Mouse (Mus musculus): Measurements from ENCODE around the gene Shf. TPM values are rescaled to one million over a fixed set of nuclear protein-coding genes. Genes with fewer than 3 reads are reported as not detected.

Shf gene
- total and polyA plus RNA-seq, 3 experiments: 3.5 to 5.6 (median 5.3) TPM

DNA sequence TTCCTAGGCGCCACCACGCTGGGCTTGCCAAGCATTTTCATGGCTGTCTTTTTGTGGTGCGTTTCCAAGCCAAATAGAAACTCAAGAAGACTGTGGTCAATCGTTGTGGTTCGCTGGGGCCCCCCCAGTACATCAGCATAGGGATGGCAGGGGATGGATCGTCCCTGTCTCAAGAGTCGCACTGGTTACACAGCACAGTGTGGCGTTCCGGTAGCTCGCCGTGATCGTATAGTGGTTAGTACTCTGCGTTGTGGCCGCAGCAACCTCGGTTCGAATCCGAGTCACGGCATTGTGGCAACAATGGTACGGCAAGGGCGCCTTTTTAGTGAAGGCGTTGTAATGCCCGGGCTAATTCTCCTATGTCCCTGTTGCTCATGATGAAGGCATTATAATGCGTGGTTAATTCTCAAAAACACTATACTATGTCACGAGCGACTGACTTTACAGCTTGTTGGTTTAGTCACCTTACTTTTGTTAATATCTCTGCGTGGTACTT is 8.8 kb upstream of the Shf start:
- Histone ChIP-seq H3K9ac (ENCODE audit: low read depth, low read length) (peak overlapping the region; percentile 53), H3K27ac (peak overlapping the region; percentile 92), H3K27me3 (ENCODE audit: control insufficient read depth, insufficient read depth, low read length) (no peaks in the 10 kb centered on the region), H3K79me2 (replicated peaks; ENCODE audit: control insufficient read depth, insufficient read depth, low read length) (no peaks in the 10 kb centered on the region), H3K4me3 (peak overlapping the region; percentile 86), H3K4me1 (ENCODE audit: control insufficient read depth, insufficient read depth, low read length) (peaks cover 10% of the 10 kb centered on the region), H3K36me3 (ENCODE audit: control insufficient read depth, insufficient read depth, low read length) (no peaks in the 10 kb centered on the region)
- under 1% methylated on average over 26 of the region's 26 CpGs for WGBS
- DNase-seq: peak; percentile 83 to 85
- intact Hi-C loops (cut with DNase I): loop anchor here (1.0 to 10.0 kb wide), 3 partner anchors 29 to 367 kb away; no protein-coding TSS in a partner anchor
- TF ChIP-seq EP300 (IDR thresholded peaks at IDR 0.05; ENCODE audit: insufficient read depth, low read depth, low read length) (peak; percentile 84; the same call in 1 of the 2 replicates), POLR2A (IDR thresholded peaks at IDR 0.05; ENCODE audit: insufficient read depth, low read depth, low read length) (no peak), CTCF (IDR thresholded peaks at IDR 0.05) (no peak)

DNA sequence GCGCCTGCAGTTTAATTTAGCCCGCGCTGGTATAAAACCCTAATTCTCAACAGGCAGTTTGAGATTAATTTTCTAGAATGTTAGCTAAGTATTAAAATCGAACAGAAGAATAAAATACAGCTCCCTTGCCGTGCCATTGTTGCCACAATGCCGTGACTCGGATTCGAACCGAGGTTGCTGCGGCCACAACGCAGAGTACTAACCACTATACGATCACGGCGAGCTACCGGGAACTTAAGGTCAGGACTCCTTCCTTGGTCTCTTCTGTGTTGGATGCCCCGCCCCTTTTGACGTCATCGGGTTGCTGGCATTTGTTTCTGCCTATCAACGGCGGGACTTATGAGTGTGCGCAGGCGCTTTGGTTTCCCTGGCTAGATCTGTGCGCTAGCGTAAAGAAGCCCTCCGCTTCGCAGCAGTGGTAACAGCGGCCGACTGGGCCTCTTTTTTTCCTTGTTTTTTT is 8.3 kb upstream of the Shf start:
- no peaks in the 10 kb centered on the region for H3K79me2 ChIP-seq (replicated peaks; ENCODE audit: control insufficient read depth, insufficient read depth, low read length)
- WGBS: under 1% methylated on average over 28 of the region's 28 CpGs
- no peaks in the 10 kb centered on the region for H3K36me3 ChIP-seq (ENCODE audit: control insufficient read depth, insufficient read depth, low read length)
- DNase-seq: peak; percentile 95 to 97
- H3K9ac ChIP-seq (ENCODE audit: low read depth, low read length): no peak overlapping the region
- peak overlapping the region; percentile 92 for H3K27ac ChIP-seq
- no peak for TF ChIP-seq CTCF (IDR thresholded peaks at IDR 0.05)
- peak; percentile 91 for TF ChIP-seq POLR2A (IDR thresholded peaks at IDR 0.05; ENCODE audit: insufficient read depth, low read depth, low read length)
- TF ChIP-seq EP300 (IDR thresholded peaks at IDR 0.05; ENCODE audit: insufficient read depth, low read depth, low read length): peak; percentile 81; the same call in 1 of the 2 replicates
- H3K4me3 ChIP-seq: peak overlapping the region; percentile 86
- H3K4me1 ChIP-seq (ENCODE audit: control insufficient read depth, insufficient read depth, low read length): peaks cover 10% of the 10 kb centered on the region
- intact Hi-C loops (cut with DNase I): loop anchor here (5.0 to 10.0 kb wide), 2 partner anchors 135 to 368 kb away; no protein-coding TSS in a partner anchor
- H3K27me3 ChIP-seq (ENCODE audit: control insufficient read depth, insufficient read depth, low read length): no peaks in the 10 kb centered on the region

DNA sequence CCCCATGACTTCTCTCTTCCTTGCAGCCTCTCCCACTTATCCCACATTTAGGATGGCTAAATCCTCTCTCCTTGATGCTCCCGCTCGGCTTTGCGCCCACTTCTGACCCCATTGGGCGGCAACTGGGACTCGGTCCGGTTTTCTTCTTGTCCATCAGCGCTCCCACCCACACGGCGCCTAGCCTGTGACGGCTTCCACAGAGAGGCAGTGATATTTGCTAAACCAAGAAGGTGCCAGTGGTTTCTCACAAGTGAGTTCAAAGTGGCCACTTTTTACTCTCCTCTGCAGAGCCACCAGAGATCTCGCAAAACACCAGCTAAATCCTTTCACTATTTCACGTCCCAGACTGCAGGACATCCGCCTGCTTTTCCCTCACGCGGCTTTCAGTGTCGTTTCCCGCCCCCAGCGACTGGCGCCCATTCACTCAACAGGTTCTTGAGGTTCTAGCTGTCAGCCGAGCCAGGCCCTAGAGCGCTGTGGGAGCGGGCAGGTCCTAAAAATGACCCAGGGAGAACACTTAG is 7.1 kb upstream of the Shf start:
- under 1% methylated on average over 22 of the region's 22 CpGs for WGBS
- Histone ChIP-seq H3K4me1 (ENCODE audit: control insufficient read depth, insufficient read depth, low read length) (peaks cover 7% of the 10 kb centered on the region), H3K27me3 (ENCODE audit: control insufficient read depth, insufficient read depth, low read length) (no peaks in the 10 kb centered on the region), H3K27ac (peak overlapping the region; percentile 72), H3K4me3 (peak overlapping the region; percentile 66), H3K36me3 (ENCODE audit: control insufficient read depth, insufficient read depth, low read length) (no peaks in the 10 kb centered on the region), H3K79me2 (replicated peaks; ENCODE audit: control insufficient read depth, insufficient read depth, low read length) (no peaks in the 10 kb centered on the region), H3K9ac (ENCODE audit: low read depth, low read length) (peak overlapping the region; percentile 73)
- peak; percentile 63 to 77 for DNase-seq
- TF ChIP-seq CTCF (IDR thresholded peaks at IDR 0.05): no peak
- TF ChIP-seq POLR2A (IDR thresholded peaks at IDR 0.05; ENCODE audit: insufficient read depth, low read depth, low read length): no peak
- TF ChIP-seq EP300 (IDR thresholded peaks at IDR 0.05; ENCODE audit: insufficient read depth, low read depth, low read length): no peak
- intact Hi-C loops (cut with DNase I): loop anchor here (5.0 to 10.0 kb wide), 2 partner anchors 134 to 369 kb away; no protein-coding TSS in a partner anchor

DNA sequence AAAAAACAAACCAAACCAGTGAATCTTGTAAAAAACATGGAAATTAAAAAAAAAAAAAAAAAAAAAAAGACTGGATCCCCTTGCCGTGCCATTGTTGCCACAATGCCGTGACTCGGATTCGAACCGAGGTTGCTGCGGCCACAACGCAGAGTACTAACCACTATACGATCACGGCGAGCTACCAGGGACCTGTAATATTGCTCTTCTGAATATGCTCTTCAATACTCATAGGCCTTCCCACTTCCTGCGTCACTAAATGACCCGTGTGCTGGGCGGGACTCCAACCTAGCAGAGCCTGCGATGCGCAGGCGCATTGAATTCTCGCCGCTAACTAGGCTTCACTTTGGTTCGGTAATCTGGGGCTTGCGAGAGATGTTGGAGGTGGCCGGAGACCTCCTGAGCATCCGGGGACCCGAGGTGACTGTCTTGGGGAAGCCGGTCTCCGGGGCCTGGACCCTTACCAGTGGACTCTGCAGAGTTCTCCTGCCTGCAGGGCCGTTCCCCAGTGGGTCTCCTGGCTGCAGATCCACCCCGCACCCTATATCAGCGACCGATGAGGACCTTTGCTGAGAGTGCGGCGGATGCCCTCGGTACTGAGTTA is 6.5 kb upstream of the Shf start:
- intact Hi-C loops (cut with DNase I): loop anchor here (5.0 to 10.0 kb wide), 2 partner anchors 133 to 369 kb away; no protein-coding TSS in a partner anchor
- under 1% methylated on average over 32 of the region's 32 CpGs for WGBS
- H3K9ac ChIP-seq (ENCODE audit: low read depth, low read length): peak overlapping the region; percentile 73

DNA sequence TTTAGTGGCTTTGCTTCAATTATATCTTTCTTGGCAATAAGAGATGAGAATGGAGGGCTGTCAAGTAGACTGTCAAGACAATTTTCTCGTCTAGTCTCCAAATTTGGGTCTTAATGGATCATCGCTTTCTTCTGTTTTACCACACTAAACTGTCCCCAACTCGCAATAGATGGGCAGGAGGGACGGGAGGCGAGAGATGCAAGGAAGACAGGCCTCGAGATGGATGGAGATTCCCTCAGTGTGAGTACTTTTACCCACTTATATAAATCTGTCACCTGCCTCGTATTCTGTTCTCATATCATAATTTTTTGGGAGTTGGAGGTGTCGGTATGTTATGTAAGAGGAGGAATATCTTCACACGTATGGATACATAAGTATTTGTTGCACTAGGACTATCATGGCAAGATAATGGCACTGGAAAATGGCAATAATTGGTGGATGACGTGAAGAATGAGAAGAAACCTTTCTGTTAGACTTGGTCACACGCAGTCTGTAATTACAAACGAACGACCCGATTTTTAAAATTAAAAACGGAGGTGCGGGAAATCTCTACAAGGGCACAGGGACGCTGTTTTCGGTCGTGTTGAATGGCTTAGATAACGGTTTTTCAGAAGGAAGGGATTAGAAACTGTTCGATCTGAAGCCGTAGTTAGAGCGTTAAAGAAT is 5.8 kb upstream of the Shf start:
- H3K4me1 ChIP-seq (ENCODE audit: control insufficient read depth, insufficient read depth, low read length): peaks cover 2% of the 10 kb centered on the region
- no peak for DNase-seq
- H3K27ac ChIP-seq: peak overlapping the region; percentile 42
- intact Hi-C loops (cut with DNase I): loop anchor here (5.0 to 10.0 kb wide), 2 partner anchors 132 to 370 kb away; no protein-coding TSS in a partner anchor
- H3K4me3 ChIP-seq: peak overlapping the region; percentile 59
- TF ChIP-seq CTCF (IDR thresholded peaks at IDR 0.05): no peak
- TF ChIP-seq POLR2A (IDR thresholded peaks at IDR 0.05; ENCODE audit: insufficient read depth, low read depth, low read length): no peak
- no peak for TF ChIP-seq EP300 (IDR thresholded peaks at IDR 0.05; ENCODE audit: insufficient read depth, low read depth, low read length)
- no peaks in the 10 kb centered on the region for H3K36me3 ChIP-seq (ENCODE audit: control insufficient read depth, insufficient read depth, low read length)
- 25% methylated on average over 23 of the region's 23 CpGs for WGBS
- H3K27me3 ChIP-seq (ENCODE audit: control insufficient read depth, insufficient read depth, low read length): no peaks in the 10 kb centered on the region
- peak overlapping the region; percentile 60; the same call in 1 of the 2 replicates for H3K9ac ChIP-seq (ENCODE audit: low read depth, low read length)
- H3K79me2 ChIP-seq (replicated peaks; ENCODE audit: control insufficient read depth, insufficient read depth, low read length): no peaks in the 10 kb centered on the region

More for the DNA sequence above, 6.5 kb upstream of the Shf start:
- Histone ChIP-seq H3K27me3 (ENCODE audit: control insufficient read depth, insufficient read depth, low read length) (no peaks in the 10 kb centered on the region), H3K4me3 (peak overlapping the region; percentile 66), H3K4me1 (ENCODE audit: control insufficient read depth, insufficient read depth, low read length) (peaks cover 5% of the 10 kb centered on the region), H3K36me3 (ENCODE audit: control insufficient read depth, insufficient read depth, low read length) (no peaks in the 10 kb centered on the region), H3K79me2 (replicated peaks; ENCODE audit: control insufficient read depth, insufficient read depth, low read length) (no peaks in the 10 kb centered on the region), H3K27ac (peak overlapping the region; percentile 72)
- DNase-seq: peak; percentile 91 to 96
- TF ChIP-seq POLR2A (IDR thresholded peaks at IDR 0.05; ENCODE audit: insufficient read depth, low read depth, low read length) (peak; percentile 84), CTCF (IDR thresholded peaks at IDR 0.05) (no peak), EP300 (IDR thresholded peaks at IDR 0.05; ENCODE audit: insufficient read depth, low read depth, low read length) (peak; percentile 99)

Data from heart, adult 2 months (tissue).